Mouse (Mus musculus) right cerebral cortex, postnatal 4 days (tissue): ENCODE measurements around the gene Olfr305.
"Not testable (repeated sequence)": the region's sequence is repeated elsewhere in the genome, so short reads cannot be mapped to it uniquely, and the experiment has no call there.

Experiments
- DNase-seq: peaks from one replicate; pipeline ENCODE4 v3.0.0-alpha.2; 2022

Gene Olfr305

DNA sequence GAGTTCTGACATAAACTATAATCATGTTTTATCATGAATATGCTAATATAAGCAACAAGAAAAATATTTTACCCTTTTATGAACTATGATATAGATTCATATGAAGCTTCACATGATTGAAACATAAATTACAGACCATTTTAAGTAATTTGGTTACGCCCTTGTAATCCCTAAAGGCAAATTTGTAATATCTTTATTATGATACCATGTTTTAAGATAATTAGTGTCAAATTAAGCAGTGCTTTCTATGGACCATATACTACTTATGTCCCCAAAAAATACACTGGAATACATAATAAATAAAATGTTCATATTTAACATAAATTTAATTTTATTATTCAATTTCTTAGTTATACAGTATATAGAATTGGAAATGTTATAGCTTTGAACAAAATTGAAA, at the start of gene Olfr305:
Gene Olfr305, minus strand, starts transcription at position 101 of the 400 bp plus-strand sequence.
- no peak for DNase-seq

DNA sequence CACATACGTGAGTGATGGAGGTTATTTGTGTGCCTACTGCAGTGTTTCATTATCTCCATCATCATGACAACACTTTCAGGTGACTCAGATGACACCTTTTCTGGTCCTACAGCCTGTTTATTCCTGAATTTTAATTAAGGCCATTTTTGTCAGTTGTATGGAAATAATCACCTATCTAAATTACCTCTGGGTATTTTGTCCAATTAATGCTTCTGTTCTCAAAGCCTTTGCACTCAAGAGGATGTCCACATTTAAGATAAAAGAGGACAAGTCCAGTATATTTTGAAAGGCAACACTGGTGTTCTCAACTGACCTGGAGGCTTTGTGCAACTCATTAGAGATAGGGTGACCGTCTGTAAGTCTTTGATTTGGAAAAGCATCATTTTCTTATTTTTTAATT, 36.8 kb upstream of the Olfr305 start, which contains the start of gene Olfr301:
Gene Olfr301, plus strand, starts transcription at position 301 of the 400 bp plus-strand sequence.
- DNase-seq = no peak

DNA sequence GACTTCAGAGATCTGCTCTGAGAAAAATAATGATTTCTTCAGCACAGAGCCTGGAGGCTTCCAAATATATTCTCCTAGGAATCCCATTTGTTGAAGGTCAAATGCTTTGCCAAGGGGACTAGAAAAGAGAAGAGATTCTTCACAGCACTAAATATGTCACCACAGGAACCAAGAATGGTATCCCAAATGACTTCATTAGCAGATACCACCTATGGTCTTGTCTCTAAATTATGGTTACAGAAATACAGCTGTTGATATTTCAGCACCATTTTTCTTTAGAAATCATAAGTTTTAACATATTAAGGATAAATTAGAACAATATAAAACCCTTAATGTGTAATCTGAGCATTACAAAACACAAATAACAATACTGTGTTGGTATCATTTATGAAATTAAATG, 31.0 kb upstream of the Olfr305 start, which contains the start of gene Olfr303:
Gene Olfr303, minus strand, starts transcription at position 101 of the 400 bp plus-strand sequence.
- DNase-seq = no peak

GRCm38 (mm10) chr7:86386558-86386957, 19.8 kb upstream of the Olfr305 start, which contains the start of gene Olfr304:
Gene Olfr304, minus strand, starts transcription at chr7:86386658.
- no peak for DNase-seq

DNA sequence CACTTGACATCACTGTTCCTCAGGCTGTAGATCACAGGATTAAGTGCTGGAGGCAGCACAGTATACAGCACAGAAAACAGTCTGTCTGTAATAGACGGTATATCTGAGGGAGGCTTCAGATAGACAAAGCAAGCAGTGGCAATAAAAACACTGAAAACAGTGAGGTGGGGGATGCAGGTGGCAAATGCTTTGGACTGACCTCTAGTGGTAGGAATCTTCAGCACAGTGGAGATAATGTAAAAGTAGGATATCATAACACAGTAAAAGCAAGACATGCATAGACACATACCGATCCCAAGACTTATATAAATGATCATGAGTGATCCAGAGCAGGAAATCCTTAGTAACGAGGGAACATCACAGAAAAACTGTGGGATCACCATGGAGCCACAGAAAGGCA, 19.0 kb upstream of the Olfr305 start:
- DNase-seq = no peak

DNA sequence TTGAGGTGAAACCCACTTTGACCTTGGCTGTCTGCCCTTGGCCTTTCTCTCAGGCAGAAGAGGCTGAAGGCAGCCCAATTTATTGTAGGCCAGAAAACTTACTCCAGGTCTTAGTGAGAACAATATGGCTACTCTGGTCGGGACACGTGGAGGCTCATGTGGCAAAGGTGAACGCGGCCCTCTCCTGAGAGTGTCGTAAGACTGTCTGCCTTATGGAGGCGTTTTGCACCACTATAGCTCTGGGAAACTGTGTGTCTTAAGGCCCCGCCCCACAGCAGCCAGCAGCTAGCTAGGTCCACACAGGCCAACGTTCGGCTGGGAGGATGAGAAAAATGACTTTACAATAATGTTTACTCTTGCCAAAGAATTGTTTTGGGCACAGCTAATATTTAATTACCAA, 20.4 kb downstream of the Olfr305 start:
- not testable (repeated sequence) for DNase-seq

GRCm38 (mm10) chr7:86344253-86344652, 22.5 kb downstream of the Olfr305 start:
- DNase-seq = no peak

DNA sequence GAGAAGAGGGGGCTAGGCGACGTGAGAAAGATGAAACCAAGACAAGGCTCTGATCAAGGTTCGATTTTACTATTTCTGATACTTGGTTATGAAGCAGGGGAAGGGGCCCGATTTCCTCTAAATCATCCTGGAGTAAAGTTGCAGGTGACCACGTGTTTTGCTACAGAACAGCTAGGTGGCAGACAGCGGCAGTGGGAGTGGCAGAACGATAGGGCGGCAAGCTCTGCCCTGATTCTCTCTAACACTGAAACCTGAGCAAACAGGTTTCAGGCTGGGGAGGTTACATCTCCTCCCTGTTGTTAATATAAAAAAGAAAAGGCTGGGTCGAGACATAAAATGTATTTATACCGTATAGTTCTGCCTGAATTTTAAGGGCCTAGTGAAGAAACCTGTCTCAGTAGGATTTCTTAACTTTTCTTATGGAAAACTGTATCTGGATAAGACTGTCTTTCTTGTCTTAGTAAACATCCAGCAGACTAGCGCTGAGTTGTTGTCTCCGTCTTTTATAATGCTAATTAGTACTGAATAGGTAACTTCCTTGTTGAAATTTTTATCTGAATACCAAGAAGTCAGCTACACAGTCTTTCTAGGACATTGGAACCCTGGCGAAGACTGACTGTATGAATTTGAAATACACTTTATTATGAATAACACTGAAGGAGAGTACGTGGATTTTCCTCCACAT, 23.7 kb downstream of the Olfr305 start:
- DNase-seq = no peak

DNA sequence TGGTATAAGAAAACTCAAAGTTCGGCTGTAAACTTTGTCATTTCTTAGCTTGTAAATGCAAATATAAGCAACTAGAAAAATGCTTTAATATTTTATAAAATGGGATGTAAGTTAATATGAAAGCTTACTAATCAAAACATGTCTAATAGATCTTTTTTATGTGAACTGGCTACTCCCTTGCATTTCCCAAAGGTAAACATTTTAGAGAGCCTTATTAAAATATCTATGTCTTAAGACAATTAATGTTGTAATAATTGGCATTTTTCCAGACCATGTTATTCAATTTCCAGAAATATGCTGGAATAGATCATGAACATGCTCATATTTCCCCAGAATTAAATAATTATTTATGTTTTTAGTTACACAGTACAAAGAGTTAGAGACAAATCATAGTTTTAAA, 29.2 kb downstream of the Olfr305 start, which contains the start of gene Olfr307:
Gene Olfr307, minus strand, starts transcription at position 101 of the 400 bp plus-strand sequence.
- DNase-seq = no peak

GRCm38 (mm10) chr7:86325530-86325929, 41.2 kb downstream of the Olfr305 start, which contains the start of gene Olfr308:
Gene Olfr308, minus strand, starts transcription at chr7:86325630.
- DNase-seq = no peak

DNA sequence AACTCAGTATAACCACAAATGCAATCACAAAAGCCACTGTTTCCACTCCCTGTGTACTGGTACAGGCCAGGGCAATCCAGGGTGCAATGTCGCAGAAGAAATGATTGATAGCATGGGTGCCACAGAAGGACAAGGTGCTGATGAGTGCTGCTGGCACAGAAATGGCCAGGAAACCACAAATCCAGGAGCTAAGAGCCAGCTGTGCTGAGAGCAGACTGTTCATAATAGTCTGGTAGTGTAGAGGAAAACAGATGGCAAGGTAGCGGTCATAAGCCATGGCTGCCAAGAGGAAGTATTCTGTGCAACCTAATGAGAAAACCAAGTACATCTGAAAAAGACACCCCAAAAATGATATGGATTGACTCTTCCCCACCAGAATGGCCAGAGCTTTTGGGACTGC, 45.4 kb downstream of the Olfr305 start:
- DNase-seq = no peak

- DNase-seq = no peak
Measured at GRCm38 (mm10) chr7:86313608-86314007, 53.1 kb downstream of the Olfr305 start, which contains the start of gene Olfr309. Gene Olfr309, minus strand, starts transcription at chr7:86313708.
